Mouse (Mus musculus) neural tube, embryonic 14.5 days (tissue): ENCODE results near the gene Limd2. TPM values are rescaled to one million over a fixed set of nuclear protein-coding genes. Genes with fewer than 3 reads are reported as not detected.

ENCODE experiments used
- ATAC-seq: fragments of 200-750 bp; cut with Nextera tagmentation; 2 replicates; pipeline ENCODE4 v1.8.0; 2017; ENCODE audit warnings: low read depth, mild to moderate bottlenecking, moderate TSS enrichment, moderate library complexity
- H3K27ac ChIP-seq: fragments of 300-500 bp; sonication (generic); 2 replicates; pipeline ENCODE4 v1.5.1; 2014; ENCODE audit warnings: low read depth, mild to moderate bottlenecking, control low read depth, low read length, moderate library complexity, mixed read lengths
- H3K27me3 ChIP-seq: fragments of 300-500 bp; sonication (generic); 2 replicates; pipeline ENCODE4 v1.6.1; 2014; ENCODE audit warnings: low read length; ENCODE audit not compliant: control insufficient read depth, insufficient read depth
- H3K36me3 ChIP-seq: fragments of 300-500 bp; sonication (generic); 2 replicates; pipeline ENCODE4 v1.6.1; 2014; ENCODE audit warnings: low read length, mixed read lengths; ENCODE audit not compliant: control insufficient read depth, insufficient read depth
- H3K4me1 ChIP-seq: fragments of 300-500 bp; sonication (generic); 2 replicates; pipeline ENCODE4 v1.6.1; 2014; ENCODE audit warnings: low read length; ENCODE audit not compliant: control insufficient read depth, insufficient read depth
- H3K4me2 ChIP-seq: fragments of 300-500 bp; sonication (generic); 2 replicates; pipeline ENCODE4 v1.6.1; 2014; ENCODE audit warnings: mild to moderate bottlenecking, low read depth, low read length, control low read depth
- H3K4me3 ChIP-seq: fragments of 300-500 bp; sonication (generic); 2 replicates; pipeline ENCODE4 v1.5.1; 2014; ENCODE audit warnings: low read depth, low read length, control low read depth, mixed read lengths
- H3K9ac ChIP-seq: fragments of 300-500 bp; sonication (generic); replicated peaks from 2 replicates; pipeline ENCODE4 v1.6.1; 2014; ENCODE audit warnings: low read depth, mild to moderate bottlenecking, control low read depth, low read length, mixed read lengths
- H3K9me3 ChIP-seq: fragments of 300-500 bp; sonication (generic); 2 replicates; pipeline ENCODE4 v1.6.1; 2016; ENCODE audit warnings: low read length; ENCODE audit not compliant: control insufficient read depth
- WGBS: fragments of 180-500 bp; shearing (Covaris S2); extraction: QIAGEN DNeasy Blood & Tissue Kit; methylation state at CpG from one replicate; pipeline ENCODE4 v1.1.7; 2014; 5-methylcytosine and 5-hydroxymethylcytosine counted together
- polyA plus RNA-seq: library from polyadenylated mRNA; unstranded; fragments of >200 nt; fragmentation: Nextera tagmentation; extraction: Ambion mirVana; gene quantifications from 2 replicates; pipeline ENCODE4 v1.2.1, GENCODE M21; 2014

Limd2 gene
- polyA plus RNA-seq, 1 experiment from 2014 or later = 120 TPM

GRCm38 (mm10) chr11:106162237-106162636, 1.6 kb upstream of the Limd2 start:
- no peak overlapping the region for H3K4me3 ChIP-seq
- no peaks in the 10 kb centered on the region for H3K27me3 ChIP-seq
- 96% methylated on average over 2 of the region's 2 CpGs for whole genome bisulfite sequencing
- H3K4me2 ChIP-seq = no peak overlapping the region
- H3K36me3 ChIP-seq = peaks cover 28% of the 10 kb centered on the region
- no peaks in the 10 kb centered on the region for H3K9me3 ChIP-seq
- H3K4me1 ChIP-seq = peaks cover 24% of the 10 kb centered on the region
- no peak overlapping the region for H3K9ac ChIP-seq
- ATAC-seq = no peak
- H3K27ac ChIP-seq = no peak overlapping the region

GRCm38 (mm10) chr11:106159921-106160840, 479 bp downstream of the Limd2 start:
- Histone ChIP-seq H3K36me3 (peaks cover 20% of the 10 kb centered on the region), H3K4me3 (peak overlapping the region; percentile 79), H3K9ac (peak overlapping the region; percentile 97), H3K4me2 (peak overlapping the region; percentile 94), H3K9me3 (no peaks in the 10 kb centered on the region), H3K4me1 (peaks cover 24% of the 10 kb centered on the region), H3K27ac (peak overlapping the region; percentile 97), H3K27me3 (no peaks in the 10 kb centered on the region)
- ATAC-seq = peak; percentile 72
- WGBS = under 1% methylated on average over 67 of the region's 106 CpGs

DNA sequence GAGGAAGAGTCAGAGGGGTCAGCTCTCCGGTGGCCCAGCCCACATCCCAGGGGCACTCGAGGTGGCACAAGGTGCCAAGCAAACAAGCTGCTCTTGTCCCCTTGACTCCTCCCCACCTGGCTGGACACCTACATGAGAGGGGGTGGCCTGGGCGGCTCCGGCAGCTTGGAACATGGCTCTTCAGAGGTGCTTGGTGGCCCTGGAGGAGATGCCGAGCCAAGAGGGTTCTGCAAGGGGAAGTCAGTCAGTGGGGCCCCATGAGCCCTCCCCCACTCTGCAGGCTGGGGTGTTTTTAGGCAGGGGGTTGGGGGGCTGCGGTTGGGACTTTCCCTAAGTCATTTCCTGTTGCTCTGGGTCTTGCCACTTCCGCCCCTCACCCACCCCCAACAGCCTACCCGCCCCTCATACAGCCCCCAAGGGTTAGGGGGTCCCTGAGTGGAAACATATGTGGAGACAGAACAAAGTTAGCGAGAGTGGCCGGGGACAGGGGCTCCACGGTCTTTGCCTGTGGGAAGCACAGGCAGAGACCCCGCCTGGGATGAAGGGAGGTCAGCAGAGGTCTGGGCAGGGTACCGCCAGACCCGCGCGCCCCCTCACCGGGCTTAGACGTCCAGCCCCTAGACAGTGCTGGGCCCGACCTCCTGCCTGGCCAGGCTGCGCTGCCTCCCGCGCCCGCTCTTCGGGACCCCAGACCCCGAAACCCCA, 1.3 kb downstream of the Limd2 start:
- peak; percentile 33 for ATAC-seq
- peak overlapping the region; percentile 97 for H3K27ac ChIP-seq
- peak overlapping the region; percentile 79 for H3K4me3 ChIP-seq
- no peaks in the 10 kb centered on the region for H3K27me3 ChIP-seq
- H3K9ac ChIP-seq = peak overlapping the region; percentile 97
- H3K4me1 ChIP-seq = peaks cover 24% of the 10 kb centered on the region
- WGBS = 1% methylated on average over 25 of the region's 25 CpGs
- H3K9me3 ChIP-seq = no peaks in the 10 kb centered on the region
- peaks cover 17% of the 10 kb centered on the region for H3K36me3 ChIP-seq
- H3K4me2 ChIP-seq = peak overlapping the region; percentile 94

- Histone ChIP-seq H3K27ac (peak overlapping the region; percentile 97), H3K4me2 (peak overlapping the region; percentile 94), H3K4me1 (peaks cover 24% of the 10 kb centered on the region), H3K9me3 (no peaks in the 10 kb centered on the region), H3K36me3 (peaks cover 17% of the 10 kb centered on the region), H3K9ac (peak overlapping the region; percentile 97), H3K4me3 (peak overlapping the region; percentile 79), H3K27me3 (no peaks in the 10 kb centered on the region)
- ATAC-seq = peak; percentile 10; the same call in 1 of the 2 replicates
- WGBS = 33% methylated on average over 9 of the region's 9 CpGs
Observed at GRCm38 (mm10) chr11:106158930-106159215, 1.8 kb downstream of the Limd2 start.

- peaks cover 24% of the 10 kb centered on the region for H3K4me1 ChIP-seq
- no peaks in the 10 kb centered on the region for H3K27me3 ChIP-seq
- WGBS = 63% methylated on average over 14 of the region's 14 CpGs
- no peak for ATAC-seq
- H3K4me3 ChIP-seq = peak overlapping the region; percentile 79
- H3K27ac ChIP-seq = peak overlapping the region; percentile 97
- H3K36me3 ChIP-seq = peaks cover 17% of the 10 kb centered on the region
- H3K9me3 ChIP-seq = no peaks in the 10 kb centered on the region
- H3K9ac ChIP-seq = peak overlapping the region; percentile 97
- H3K4me2 ChIP-seq = peak overlapping the region; percentile 94
Observed at GRCm38 (mm10) chr11:106158081-106158929, 2.4 kb downstream of the Limd2 start.

DNA sequence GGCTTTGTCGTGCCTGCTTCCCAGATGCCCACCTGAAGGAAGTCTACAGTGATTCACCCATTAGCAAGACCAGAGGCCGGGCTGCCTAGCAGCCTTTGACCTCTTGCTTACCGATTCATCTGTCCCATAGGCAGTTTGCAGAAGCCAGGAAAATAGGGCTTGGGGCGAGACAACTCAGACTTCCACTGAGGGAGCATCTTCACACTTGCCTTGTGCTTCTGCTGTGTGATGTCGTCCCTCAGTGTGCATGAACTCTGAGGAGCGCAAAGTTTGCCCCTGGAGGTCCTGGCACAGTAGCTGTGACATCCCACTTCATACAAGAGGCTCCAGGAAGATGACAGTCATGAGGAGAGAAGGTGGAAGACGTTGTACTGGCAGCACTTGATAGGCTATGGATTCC, 3.5 kb downstream of the Limd2 start:
- ATAC-seq = no peak
- no peak overlapping the region for H3K9ac ChIP-seq
- peaks cover 21% of the 10 kb centered on the region for H3K36me3 ChIP-seq
- no peak overlapping the region for H3K4me3 ChIP-seq
- H3K4me1 ChIP-seq = peaks cover 24% of the 10 kb centered on the region
- no peaks in the 10 kb centered on the region for H3K27me3 ChIP-seq
- no peak overlapping the region for H3K27ac ChIP-seq
- H3K9me3 ChIP-seq = no peaks in the 10 kb centered on the region
- no peak overlapping the region for H3K4me2 ChIP-seq
- WGBS = 91% methylated on average over 7 of the region's 7 CpGs

- WGBS = 83% methylated on average over 1 of the region's 1 CpGs
- no peak overlapping the region for H3K27ac ChIP-seq
- no peak overlapping the region for H3K9ac ChIP-seq
- peaks cover 21% of the 10 kb centered on the region for H3K4me1 ChIP-seq
- no peaks in the 10 kb centered on the region for H3K27me3 ChIP-seq
- no peaks in the 10 kb centered on the region for H3K9me3 ChIP-seq
- H3K4me2 ChIP-seq = no peak overlapping the region
- H3K4me3 ChIP-seq = no peak overlapping the region
- ATAC-seq = no peak
- peaks cover 25% of the 10 kb centered on the region for H3K36me3 ChIP-seq
Observed at GRCm38 (mm10) chr11:106156257-106156656, 4.4 kb downstream of the Limd2 start.

- H3K9me3 ChIP-seq = no peaks in the 10 kb centered on the region
- H3K4me3 ChIP-seq = no peak overlapping the region
- H3K4me2 ChIP-seq = no peak overlapping the region
- no peak overlapping the region for H3K9ac ChIP-seq
- H3K36me3 ChIP-seq = peaks cover 30% of the 10 kb centered on the region
- no peak for ATAC-seq
- no peak overlapping the region for H3K27ac ChIP-seq
- WGBS = 59% methylated on average over 3 of the region's 3 CpGs
- peaks cover 16% of the 10 kb centered on the region for H3K4me1 ChIP-seq
- H3K27me3 ChIP-seq = no peaks in the 10 kb centered on the region
Observed at GRCm38 (mm10) chr11:106155761-106156160, 4.9 kb downstream of the Limd2 start.
